Mouse (Mus musculus) inflammation-experienced regulatory T-cells, adult 6 months (primary cell): ENCODE data around the gene Cdc73. TPM values are rescaled to one million over a fixed set of nuclear protein-coding genes. Genes with fewer than 3 reads are reported as not detected.
"Not testable (repeated sequence)": the region's sequence is repeated elsewhere in the genome, so short reads cannot be mapped to it uniquely, and the experiment has no call there.

ENCODE experiments used
- ATAC-seq: one replicate; pipeline ENCODE4 v1.8.0; 2017
- polyA plus RNA-seq, 3 experiments: library from polyadenylated mRNA; unstranded; fragments of 100-300 nt; shearing (Covaris generic); gene quantifications; one replicate each; pipeline ENCODE4 v1.2.1; 2017

Gene Cdc73
- polyA plus RNA-seq, 3 experiments from 2014 or later = 17.7 to 21.5 (median 17.9) TPM

- no peak for ATAC-seq
Measured at GRCm38 (mm10) chr1:143675734-143676361, 26.8 kb downstream of the Cdc73 start.

GRCm38 (mm10) chr1:143664786-143665185 lies 37.9 kb downstream of the Cdc73 start:
- not testable (repeated sequence) for ATAC-seq

- ATAC-seq = no peak
Measured at GRCm38 (mm10) chr1:143663197-143663596, 39.5 kb downstream of the Cdc73 start.

GRCm38 (mm10) chr1:143653646-143654045 lies 49.0 kb downstream of the Cdc73 start:
- peak; percentile 80 for ATAC-seq

- ATAC-seq = no peak
Measured at GRCm38 (mm10) chr1:143650317-143650716, 52.4 kb downstream of the Cdc73 start.

GRCm38 (mm10) chr1:143646219-143646618 lies 56.5 kb downstream of the Cdc73 start:
- ATAC-seq = no peak

GRCm38 (mm10) chr1:143645386-143645785 lies 57.3 kb downstream of the Cdc73 start:
- ATAC-seq = no peak

GRCm38 (mm10) chr1:143644221-143644620 lies 58.5 kb downstream of the Cdc73 start:
- ATAC-seq = peak; percentile 87

- peak; percentile 42 for ATAC-seq
Measured at GRCm38 (mm10) chr1:143640650-143641407, 61.9 kb downstream of the Cdc73 start, which contains the start of gene B3galt2. TSS of gene B3galt2 (plus strand) at chr1:143640664.

- no peak for ATAC-seq
Measured at GRCm38 (mm10) chr1:143632854-143633587, 69.7 kb downstream of the Cdc73 start.

GRCm38 (mm10) chr1:143632361-143632760 lies 70.3 kb downstream of the Cdc73 start:
- ATAC-seq = no peak

GRCm38 (mm10) chr1:143631337-143631736 lies 71.4 kb downstream of the Cdc73 start:
- no peak for ATAC-seq

GRCm38 (mm10) chr1:143622634-143623033 lies 80.1 kb downstream of the Cdc73 start:
- ATAC-seq = no peak

GRCm38 (mm10) chr1:143621930-143622329 lies 80.8 kb downstream of the Cdc73 start:
- no peak for ATAC-seq

- ATAC-seq = no peak
Measured at GRCm38 (mm10) chr1:143619760-143620159, 82.9 kb downstream of the Cdc73 start.

GRCm38 (mm10) chr1:143612901-143613300 lies 89.8 kb downstream of the Cdc73 start:
- ATAC-seq = peak; percentile 21

- ATAC-seq = no peak
Measured at GRCm38 (mm10) chr1:143608911-143609310, 93.8 kb downstream of the Cdc73 start.

GRCm38 (mm10) chr1:143596864-143597263 lies 105.8 kb downstream of the Cdc73 start:
- no peak for ATAC-seq

GRCm38 (mm10) chr1:143576824-143577543 lies 125.7 kb downstream of the Cdc73 start:
- no peak for ATAC-seq

GRCm38 (mm10) chr1:143558235-143558634 lies 144.5 kb downstream of the Cdc73 start:
- no peak for ATAC-seq

- no peak for ATAC-seq
Measured at GRCm38 (mm10) chr1:143555533-143555932, 147.2 kb downstream of the Cdc73 start.

- ATAC-seq = no peak
Measured at GRCm38 (mm10) chr1:143554621-143555020, 148.1 kb downstream of the Cdc73 start.
